Mouse (Mus musculus): ENCODE measurements around the gene Pstk.
"Not testable (repeated sequence)": the region's sequence is repeated elsewhere in the genome, so short reads cannot be mapped to it uniquely, and the experiment has no call there.

- not testable (repeated sequence) for TF ChIP-seq CTCF (IDR thresholded peaks at IDR 0.05); POLR2A (IDR thresholded peaks at IDR 0.05; ENCODE audit: insufficient read depth, low read depth, low read length)
These were observed 20.8 kb downstream of the Pstk start for GRCm38 (mm10) chr7:131391761-131392160.

All from heart, adult 2 months (tissue).